Mouse (Mus musculus) MEL (cell line): ENCODE measurements around the gene Slc5a2.
A peak's percentile ranks its signal among the peaks of the same experiment; 100 is the strongest.

Experiments
- CHD1 ChIP-seq: IDR thresholded peaks from 2 replicates; pipeline ENCODE4 v1.6.1; 2012; ENCODE audit warnings: low read depth, mild to moderate bottlenecking, inconsistent platforms, low read length, improper control_type of control experiment
- CTCF ChIP-seq, 3 experiments: IDR thresholded peaks in 2 of 3; conservative IDR thresholded peaks in 1 of 3; 2 replicates each; pipeline ENCODE4 v1.5.1; 2011 to 2012; ENCODE audit warnings: low read length in 3 of 3, low read depth in 2 of 3, mild to moderate bottlenecking in 2 of 3, improper control_type of control experiment in 1 of 3, inconsistent platforms in 1 of 3, mixed read lengths in 1 of 3, moderate library complexity in 1 of 3; ENCODE audit not compliant: control insufficient read depth in 1 of 3, insufficient read depth in 1 of 3, poor library complexity in 1 of 3, severe bottlenecking in 1 of 3
- MAFK ChIP-seq: IDR thresholded peaks from 2 replicates; pipeline ENCODE4 v1.6.1; 2011; ENCODE audit warnings: low read depth, mild to moderate bottlenecking, low read length, improper control_type of control experiment, borderline replicate concordance
- MXI1 ChIP-seq: IDR thresholded peaks from 2 replicates; pipeline ENCODE4 v1.6.1; 2011; ENCODE audit warnings: mild to moderate bottlenecking, low read depth, low read length, improper control_type of control experiment
- NELFE ChIP-seq: IDR thresholded peaks from 2 replicates; pipeline ENCODE4 v1.6.1; 2011; ENCODE audit warnings: low read depth, low read length, improper control_type of control experiment
- POLR2A ChIP-seq, 2 experiments: IDR thresholded peaks; 2 replicates each; pipeline ENCODE4 v1.6.1; 2011 to 2012; ENCODE audit warnings: low read length in 2 of 2, mild to moderate bottlenecking in 2 of 2, control low read depth in 1 of 2, improper control_type of control experiment in 1 of 2, low read depth in 1 of 2, moderate library complexity in 1 of 2; ENCODE audit not compliant: control insufficient read depth in 1 of 2, insufficient read depth in 1 of 2, poor library complexity in 1 of 2
- POLR2AphosphoS2 ChIP-seq: IDR thresholded peaks from 2 replicates; pipeline ENCODE4 v1.6.1; 2011; ENCODE audit warnings: low read length, improper control_type of control experiment
- RCOR1 ChIP-seq: IDR thresholded peaks from 2 replicates; pipeline ENCODE4 v1.6.1; 2012; ENCODE audit warnings: low read depth, mild to moderate bottlenecking, inconsistent platforms, low read length, improper control_type of control experiment
- UBTF ChIP-seq: IDR thresholded peaks from 2 replicates; pipeline ENCODE4 v1.6.1; 2012; ENCODE audit warnings: low read depth, mild to moderate bottlenecking, inconsistent platforms, low read length, improper control_type of control experiment, moderate library complexity, borderline replicate concordance; ENCODE audit not compliant: insufficient read depth
- ZKSCAN1 ChIP-seq: IDR thresholded peaks from 2 replicates; pipeline ENCODE4 v1.6.1; 2012; ENCODE audit warnings: low read depth, mild to moderate bottlenecking, inconsistent platforms, low read length, improper control_type of control experiment, moderate library complexity
- ZNF384 ChIP-seq: IDR thresholded peaks from 2 replicates; pipeline ENCODE4 v1.6.1; 2012; ENCODE audit warnings: low read depth, mild to moderate bottlenecking, inconsistent platforms, low read length, improper control_type of control experiment

- TF ChIP-seq ZNF384 (no peak), POLR2AphosphoS2 (peak; percentile 60), CTCF (IDR thresholded peaks at IDR 0.05 in 2 of 3, conservative IDR thresholded peaks at IDR 0.05 in 1 of 3; ENCODE audit: control insufficient read depth in 1 of 3, insufficient read depth in 1 of 3, low read depth in 2 of 3, low read length in 3 of 3, poor library complexity in 1 of 3, severe bottlenecking in 1 of 3) (peak; percentile 45 to 69 (median 56)), NELFE (no peak), CHD1 (no peak), UBTF (0 out of 2 replicates have a peak, but pooled peaks have one; percentile 54), MXI1 (peak; percentile 90), RCOR1 (peak; percentile 94), POLR2A (IDR thresholded peaks at IDR 0.05; ENCODE audit: control insufficient read depth in 1 of 2, insufficient read depth in 1 of 2, low read depth in 1 of 2, low read length in 2 of 2, poor library complexity in 1 of 2) (peak in 1 of 2 experiments; percentile 37; a peak in 2 of 4 replicates), ZKSCAN1 (no peak), MAFK (no peak; the same call in 1 of the 2 replicates)
These were observed 23.6 kb downstream of the Slc5a2 start for GRCm38 (mm10) chr7:128288923-128289544.
